In the genomic region with DNA sequence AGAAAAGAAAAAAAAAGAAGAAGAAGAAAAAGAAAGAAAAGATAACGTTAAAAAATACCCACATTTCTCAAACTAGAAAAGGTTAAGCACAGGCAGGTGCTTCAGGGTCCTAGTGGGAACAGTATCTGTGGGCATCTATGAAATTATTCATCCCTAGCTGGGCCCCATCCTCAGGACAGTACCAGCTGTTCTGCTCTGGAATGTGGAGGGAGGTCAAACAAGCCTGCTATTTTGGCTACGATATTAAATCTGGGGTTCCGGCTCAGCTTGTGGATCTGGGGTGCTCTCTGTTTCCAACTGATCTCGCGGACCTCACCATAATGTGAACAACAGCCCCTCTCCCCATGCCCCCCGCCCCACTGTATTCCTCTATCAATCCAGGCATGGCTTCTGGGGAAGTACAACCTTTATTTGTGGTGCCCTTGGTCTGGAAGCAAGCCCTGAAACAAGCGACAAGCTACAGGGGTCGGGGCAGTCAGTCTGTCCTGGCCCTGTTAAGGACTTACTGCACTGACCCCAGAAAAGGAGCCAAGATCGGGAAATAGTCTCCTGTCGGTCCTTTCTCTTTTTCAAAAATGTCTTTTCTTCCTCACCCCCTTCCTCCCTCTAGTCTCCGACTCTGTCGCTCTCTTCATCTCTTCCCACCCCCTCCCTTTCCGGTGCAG, we compare ENCODE assay signal across 8 mouse cellular contexts. TPM values are rescaled to one million over a fixed set of nuclear protein-coding genes. Genes with fewer than 3 reads are reported as not detected.
DNase-seq lines count a peak whose midpoint lies in the region; ATAC-seq and TF ChIP-seq lines count a peak whose summit lies in the region.
"Had no signal": no experiment of that assay in that cellular context is flagged by ENCODE, and none has a peak within 500 bp of the region (broad histone marks: within the 10 kb centered on the region; RNA-seq: fewer than 3 reads in every experiment).

No protein-coding gene starts in this region.

- DNase-seq in spleen, adult 2 months (ENCODE audit: low read depth in 1 of 2, low spot score in 2 of 2): no peak
- no peak for DNase-seq in spleen, postnatal 10 days (ENCODE audit: low spot score in 2 of 2)
- DNase-seq in forebrain, postnatal 0 days: no peak
- no peak for DNase-seq in T-cell, adult 2 months (ENCODE audit: low spot score)
- DNase-seq in adrenal gland, postnatal 25 days: no peak
- no peak for DNase-seq in layer of hippocampus, postnatal 14 days (ENCODE audit: low spot score in 2 of 2)

- H3K9me3 ChIP-seq in forebrain, postnatal 0 days (ENCODE audit: low read length): no peaks in the 10 kb centered on the region
- no peaks in the 10 kb centered on the region for H3K9me3 ChIP-seq in liver, embryonic 16.5 days (replicated peaks; ENCODE audit: control insufficient read depth, low read length)

- TF ChIP-seq CTCF in spleen, adult 2 months (IDR thresholded peaks at IDR 0.05; ENCODE audit: extremely low read depth, insufficient read depth, insufficient read length, insufficient replicate concordance): no peak
- no peak for TF ChIP-seq CTCF in forebrain, postnatal 0 days (IDR thresholded peaks at IDR 0.05; ENCODE audit: low read depth)

- no peaks in the 10 kb centered on the region; the same call in 1 of the 2 replicates for H3K36me3 ChIP-seq in spleen, adult 2 months (ENCODE audit: control insufficient read depth, insufficient read depth, low read length)
- H3K36me3 ChIP-seq in forebrain, postnatal 0 days (ENCODE audit: insufficient read depth): no peaks in the 10 kb centered on the region
- H3K36me3 ChIP-seq in liver, embryonic 16.5 days (ENCODE audit: control insufficient read depth, insufficient read depth): no peaks in the 10 kb centered on the region

- no peak for ATAC-seq in forebrain, postnatal 0 days
- ATAC-seq in liver, embryonic 16.5 days (ENCODE audit: low read depth): no peak

- peak overlapping the region; percentile 55 for H3K27ac ChIP-seq in spleen, adult 2 months (ENCODE audit: insufficient read depth, low read length)
- H3K27ac ChIP-seq in forebrain, postnatal 0 days (ENCODE audit: low read depth, low read length): no peak overlapping the region
- no peak overlapping the region for H3K27ac ChIP-seq in liver, embryonic 16.5 days (ENCODE audit: low read length)

- peaks cover 5% of the 10 kb centered on the region for H3K27me3 ChIP-seq in spleen, adult 2 months (ENCODE audit: control insufficient read depth, insufficient read depth, low read length)
- no peaks in the 10 kb centered on the region; the same call in 1 of the 2 replicates for H3K27me3 ChIP-seq in forebrain, postnatal 0 days (ENCODE audit: insufficient read depth, low read length)
- peaks cover 25% of the 10 kb centered on the region for H3K27me3 ChIP-seq in liver, embryonic 16.5 days (ENCODE audit: control insufficient read depth, insufficient read depth, low read depth, low read length)

- WGBS in spleen, adult 2 months: 32% methylated on average over 13 of the region's 13 CpGs
- 23% methylated on average over 13 of the region's 13 CpGs for WGBS in forebrain, postnatal 0 days
- WGBS in liver, embryonic 16.5 days (ENCODE audit: insufficient replicate concordance): 28% methylated on average over 13 of the region's 13 CpGs

- H3K4me3 ChIP-seq in spleen, adult 2 months (ENCODE audit: extremely low read depth, insufficient read depth, insufficient read length): peak overlapping the region; percentile 47
- peak overlapping the region; percentile 41 for H3K4me3 ChIP-seq in forebrain, postnatal 0 days (ENCODE audit: low read depth, low read length)
- peak overlapping the region; percentile 56 for H3K4me3 ChIP-seq in liver, embryonic 16.5 days (ENCODE audit: low read depth, low read length)

- TF ChIP-seq POLR2A in spleen, adult 2 months (IDR thresholded peaks at IDR 0.05; ENCODE audit: low read depth, low read length): no peak

- H3K9ac ChIP-seq in forebrain, postnatal 0 days: peak overlapping the region; percentile 37
- H3K9ac ChIP-seq in liver, embryonic 16.5 days (ENCODE audit: low read depth, low read length): no peak overlapping the region

- H3K4me2 ChIP-seq in forebrain, postnatal 0 days (ENCODE audit: low read depth): peak overlapping the region; percentile 62
- peak overlapping the region; percentile 64 for H3K4me2 ChIP-seq in liver, embryonic 16.5 days (ENCODE audit: low read depth, low read length)

- peaks cover 12% of the 10 kb centered on the region for H3K4me1 ChIP-seq in spleen, adult 2 months (ENCODE audit: control insufficient read depth, insufficient read depth, insufficient read length)
- H3K4me1 ChIP-seq in forebrain, postnatal 0 days (ENCODE audit: insufficient read depth): no peaks in the 10 kb centered on the region
- no peaks in the 10 kb centered on the region for H3K4me1 ChIP-seq in liver, embryonic 16.5 days (ENCODE audit: control insufficient read depth, low read depth, low read length)

RNA-seq across cellular contexts. Expression of a gene that starts 0.4 kb away (rescaled TPM):
- polyA plus RNA-seq in spleen, adult 2 months (2012; rRNA removed): 0.46 and 0.83 TPM in 2 replicates
- total RNA-seq in forebrain, postnatal 0 days (2014; rRNA removed): 0.15 and 0.33 TPM in 2 replicates
- 0.84 and 1.0 TPM in 2 replicates for polyA plus RNA-seq in forebrain, postnatal 0 days (2015; fragmentation: Nextera tagmentation; extraction: Ambion mirVana)
- polyA plus RNA-seq in liver, embryonic 16.5 days (2015; fragmentation: Nextera tagmentation; extraction: Ambion mirVana): 0.07 and 0.24 TPM in 2 replicates
- 2.7 and 3.6 TPM in 2 replicates for total RNA-seq in adrenal gland, postnatal 25 days (2021)
- 1 to 10 TPM in 1 of 2 experiments, under 1 TPM in 1; 0.69 to 1.0 TPM for total RNA-seq in layer of hippocampus, postnatal 14 days (2021)

RNA-seq across cellular contexts. Expression of a gene that starts 50.8 kb away (rescaled TPM):
- 7.4 and 16.4 TPM in 2 replicates for polyA plus RNA-seq in spleen, adult 2 months (2012; rRNA removed)
- total RNA-seq in forebrain, postnatal 0 days (2014; rRNA removed): not detected in 2 replicates
- polyA plus RNA-seq in forebrain, postnatal 0 days (2015; fragmentation: Nextera tagmentation; extraction: Ambion mirVana): not detected in 2 replicates
- 0.30 and 0.43 TPM in 2 replicates for polyA plus RNA-seq in liver, embryonic 16.5 days (2015; fragmentation: Nextera tagmentation; extraction: Ambion mirVana)
- total RNA-seq in adrenal gland, postnatal 25 days (2021): not detected in 2 replicates
- total RNA-seq in layer of hippocampus, postnatal 14 days (2021): not detected
- polyA plus RNA-seq: brain, embryonic 14.5 days had no signal
